Mouse (Mus musculus) C2C12 (cell line): ENCODE results near the gene Eno2.

Experiments used
- CEBPB ChIP-seq: IDR thresholded peaks from one replicate; pipeline ENCODE4 v1.6.1; 2011; ENCODE audit warnings: low read depth, mild to moderate bottlenecking, control low read depth, moderate library complexity
- CTCF ChIP-seq: IDR thresholded peaks from one replicate; pipeline ENCODE4 v1.5.1; 2011; ENCODE audit not compliant: control insufficient read depth, insufficient read depth, insufficient read length
- MAX ChIP-seq: IDR thresholded peaks from one replicate; pipeline ENCODE4 v1.6.1; 2011; ENCODE audit warnings: mild to moderate bottlenecking, control low read depth

GRCm38 (mm10) chr6:124746654-124747632 lies 22.5 kb downstream of the Eno2 start:
- TF ChIP-seq CTCF (no peak), MAX (no peak), CEBPB (no peak)
